Mouse (Mus musculus) macrophage (primary cell): Measurements from ENCODE around the gene Dazap1. TPM values are rescaled to one million over a fixed set of nuclear protein-coding genes. Genes with fewer than 3 reads are reported as not detected.

ENCODE experiments used
- H3K27ac ChIP-seq: fragments of 350-480 bp; formaldehyde crosslinking; 2 replicates; pipeline ENCODE4 v1.9.0; 2021
- H3K36me3 ChIP-seq: fragments of 350-480 bp; formaldehyde crosslinking; 2 replicates; pipeline ENCODE4 v1.9.0; 2021; ENCODE audit errors: inconsistent target
- H3K4me3 ChIP-seq: fragments of 350-480 bp; formaldehyde crosslinking; 2 replicates; pipeline ENCODE4 v1.9.0; 2021; ENCODE audit errors: inconsistent target
- H3K79me2 ChIP-seq: fragments of 350-480 bp; formaldehyde crosslinking; 2 replicates; pipeline ENCODE4 v1.9.0; 2021; ENCODE audit errors: inconsistent target
- WGBS: methylation state at CpG from one replicate; pipeline ENCODE4 v1.1.7; 2026; ENCODE audit warnings: inconsistent platforms; ENCODE audit not compliant: missing documents; 5-methylcytosine and 5-hydroxymethylcytosine counted together
- polyA plus RNA-seq: library from polyadenylated mRNA; stranded (reverse); fragments of 250-400 nt; gene quantifications from 3 replicates; pipeline ENCODE4 v1.2.4, GENCODE M21; 2018; ENCODE audit warnings: inconsistent platforms

Gene Dazap1
- polyA plus RNA-seq, 1 experiment from 2014 or later, result 96.3 TPM

GRCm38 (mm10) chr10:80324120-80325037, 63.1 kb downstream of the Dazap1 start:
- Histone ChIP-seq H3K36me3 (no peaks in the 10 kb centered on the region), H3K79me2 (peaks cover 9% of the 10 kb centered on the region), H3K27ac (no peak overlapping the region), H3K4me3 (no peak overlapping the region)
- 89% methylated on average over 16 of the region's 17 CpGs for WGBS

DNA sequence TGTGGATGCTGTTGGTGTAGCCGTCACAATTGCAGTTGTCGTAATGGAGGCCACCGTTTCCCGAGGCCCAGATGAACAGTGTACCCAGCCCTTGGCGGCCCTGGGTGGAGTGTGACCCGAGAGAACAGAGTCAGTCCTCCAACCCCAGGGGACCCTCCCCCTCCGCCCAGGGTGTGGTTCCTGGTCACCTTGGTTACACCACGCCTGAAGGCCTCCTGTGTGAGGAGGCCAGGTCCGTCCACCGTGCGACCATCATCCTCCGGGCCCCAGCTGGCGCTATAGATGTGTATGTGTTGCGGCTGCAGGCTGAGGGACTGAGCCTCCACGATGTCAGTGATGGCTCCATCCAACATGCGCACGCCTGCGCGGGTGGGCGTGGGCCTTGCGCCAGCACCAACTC, 63.8 kb downstream of the Dazap1 start:
- Histone ChIP-seq H3K27ac (no peak overlapping the region), H3K36me3 (no peaks in the 10 kb centered on the region), H3K4me3 (no peak overlapping the region), H3K79me2 (peaks cover 2% of the 10 kb centered on the region)
- WGBS, result 94% methylated on average over 21 of the region's 21 CpGs

- WGBS, result 11% methylated on average over 34 of the region's 36 CpGs
- Histone ChIP-seq H3K4me3 (no peak within 1 kb of the TSS), H3K79me2 (no peaks in the 10 kb centered on the region), H3K27ac (no peak within 1 kb of the TSS), H3K36me3 (no peaks in the 10 kb centered on the region)
Observed at GRCm38 (mm10) chr10:80329273-80330081, 68.2 kb downstream of the Dazap1 start, which contains the start of the genes Pcsk4 and Reep6. Pcsk4 (minus strand) TSS chr10:80329498. Reep6 (plus strand) TSS chr10:80329953.

DNA sequence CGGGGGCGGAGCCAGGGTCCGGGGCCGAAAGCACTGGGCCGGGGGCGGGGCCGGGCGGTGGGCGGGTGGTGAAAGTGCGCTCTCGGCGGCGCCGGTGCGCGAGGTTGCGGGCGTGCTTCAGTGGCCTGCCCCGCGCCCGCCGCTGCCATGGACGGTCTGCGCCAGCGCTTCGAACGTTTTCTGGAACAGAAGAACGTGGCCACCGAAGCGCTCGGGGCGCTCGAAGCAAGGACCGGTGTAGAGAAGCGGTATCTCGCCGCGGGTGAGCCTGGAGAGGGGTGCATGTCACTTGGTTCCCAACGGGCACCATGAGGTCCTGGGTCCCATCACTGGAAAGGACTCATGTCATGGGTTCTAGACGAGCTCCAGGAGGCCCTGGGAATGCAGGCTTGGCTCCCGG, 68.8 kb downstream of the Dazap1 start:
- H3K79me2 ChIP-seq, result no peaks in the 10 kb centered on the region
- 1% methylated on average over 41 of the region's 41 CpGs for WGBS
- H3K4me3 ChIP-seq, result no peak overlapping the region
- H3K36me3 ChIP-seq, result no peaks in the 10 kb centered on the region
- no peak overlapping the region for H3K27ac ChIP-seq

DNA sequence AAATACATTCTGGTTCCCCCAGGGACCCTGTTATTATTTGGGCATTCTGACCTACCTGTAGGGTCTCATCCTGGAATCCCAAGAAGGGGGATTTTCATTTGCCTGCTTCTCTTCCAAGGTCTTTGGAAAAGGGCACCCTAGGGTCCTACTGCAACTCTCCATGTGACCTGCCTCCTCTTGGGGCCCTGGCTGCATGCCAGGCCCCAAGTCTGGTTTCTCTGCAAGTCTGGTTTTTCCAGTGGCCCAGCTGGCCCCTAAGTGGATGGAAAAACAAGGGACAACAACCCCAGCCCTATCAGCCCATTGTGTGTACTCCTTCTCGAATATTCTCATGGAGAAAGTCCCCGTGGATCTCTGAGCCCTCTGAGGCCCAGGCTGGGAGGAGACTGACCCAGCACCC, 69.6 kb downstream of the Dazap1 start:
- WGBS, result 94% methylated on average over 2 of the region's 2 CpGs
- Histone ChIP-seq H3K27ac (no peak overlapping the region), H3K36me3 (no peaks in the 10 kb centered on the region), H3K79me2 (no peaks in the 10 kb centered on the region), H3K4me3 (no peak overlapping the region)

- Histone ChIP-seq H3K36me3 (no peaks in the 10 kb centered on the region), H3K79me2 (no peaks in the 10 kb centered on the region), H3K27ac (no peak overlapping the region), H3K4me3 (no peak overlapping the region)
- 80% methylated on average over 10 of the region's 10 CpGs for WGBS
Observed at GRCm38 (mm10) chr10:80331636-80332524, 70.6 kb downstream of the Dazap1 start.

DNA sequence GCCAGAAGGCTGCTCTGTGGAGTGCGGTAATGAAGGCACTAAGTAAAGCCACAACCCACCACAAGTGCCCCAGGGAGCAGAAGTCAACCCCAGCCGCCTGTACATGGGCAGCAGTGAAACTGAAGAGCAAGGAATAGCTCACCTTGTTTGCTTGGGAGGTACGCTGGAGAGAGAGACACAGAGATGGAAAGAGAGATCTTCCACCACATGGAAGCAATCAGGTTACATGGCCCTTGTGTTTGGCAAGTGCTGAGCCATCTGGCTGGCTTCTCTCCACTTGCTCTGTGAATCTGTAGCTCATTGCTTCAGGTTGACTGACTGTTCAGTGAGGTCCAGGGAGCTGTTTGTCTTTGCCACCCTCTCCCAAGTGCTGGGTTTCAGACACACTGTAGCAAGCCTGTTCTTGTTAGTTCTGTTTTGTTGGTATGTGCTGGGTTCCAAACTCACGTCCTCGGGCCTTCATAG, 71.3 kb downstream of the Dazap1 start:
- Histone ChIP-seq H3K36me3 (no peaks in the 10 kb centered on the region), H3K27ac (no peak overlapping the region), H3K79me2 (no peaks in the 10 kb centered on the region), H3K4me3 (no peak overlapping the region)
- 86% methylated on average over 3 of the region's 5 CpGs for WGBS

GRCm38 (mm10) chr10:80336263-80336662, 75.0 kb downstream of the Dazap1 start:
- no peak overlapping the region for H3K27ac ChIP-seq
- WGBS, result 63% methylated on average over 12 of the region's 12 CpGs
- H3K79me2 ChIP-seq, result no peaks in the 10 kb centered on the region
- H3K4me3 ChIP-seq, result no peak overlapping the region
- H3K36me3 ChIP-seq, result no peaks in the 10 kb centered on the region

Other genes with a start within 250 kb of the Dazap1 start
- 56.2 to 124 TPM (median 74.2 TPM) in 3 replicates for gene Arhgap45, start 244.8 kb upstream of the Dazap1 start, polyA plus RNA-seq
- 51.6 to 65.8 TPM (median 54.3 TPM) in 3 replicates for gene Polr2e, start 221.7 kb upstream of the Dazap1 start, polyA plus RNA-seq
- gene Gpx4, start 214.3 kb upstream of the Dazap1 start, polyA plus RNA-seq, result 427 to 512 TPM (median 481 TPM) in 3 replicates
- gene Sbno2, start 155.9 kb upstream of the Dazap1 start, polyA plus RNA-seq, result 23.7 to 43.6 TPM (median 42.5 TPM) in 3 replicates
- gene Stk11, start 145.7 kb upstream of the Dazap1 start, polyA plus RNA-seq, result 72.6 to 106 TPM (median 79.6 TPM) in 3 replicates
- gene Atp5d, start 122.9 kb upstream of the Dazap1 start, polyA plus RNA-seq, result 68.4 to 213 TPM (median 169 TPM) in 3 replicates
- 1.9 to 3.0 TPM (median 2.4 TPM) in 3 replicates for gene Cbarp, start 120.7 kb upstream of the Dazap1 start, polyA plus RNA-seq
- gene Midn, start 113.2 kb upstream of the Dazap1 start, polyA plus RNA-seq, result 16.3 to 36.3 TPM (median 20.3 TPM) in 3 replicates
- 17.6 to 31.0 TPM (median 19.0 TPM) in 3 replicates for gene Cirbp, start 95.5 kb upstream of the Dazap1 start, polyA plus RNA-seq
- 4.4 to 19.3 TPM (median 13.3 TPM) in 3 replicates for gene 1600002K03Rik, start 88.5 kb upstream of the Dazap1 start, polyA plus RNA-seq
- 0.11 to 0.29 TPM (median 0.26 TPM) in 3 replicates for gene Efna2, start 82.0 kb upstream of the Dazap1 start, polyA plus RNA-seq
- gene Mum1, start 35.1 kb upstream of the Dazap1 start, polyA plus RNA-seq, result 5.1 to 14.8 TPM (median 7.6 TPM) in 3 replicates
- gene Ndufs7, start 12.4 kb upstream of the Dazap1 start, polyA plus RNA-seq, result 31.2 to 113 TPM (median 79.8 TPM) in 3 replicates
- gene Gamt, start 474 bp upstream of the Dazap1 start, polyA plus RNA-seq, result 8.2 to 24.0 TPM (median 13.8 TPM) in 3 replicates
- 1,044 to 2,135 TPM (median 1,962 TPM) in 3 replicates for gene Rps15, start 31.0 kb downstream of the Dazap1 start, polyA plus RNA-seq
- gene Apc2, start 34.5 kb downstream of the Dazap1 start, polyA plus RNA-seq, result 0.03 to 0.13 TPM (median 0.06 TPM) in 3 replicates
- gene 2310011J03Rik, start 59.1 kb downstream of the Dazap1 start, polyA plus RNA-seq, result 20.5 to 43.3 TPM (median 41.4 TPM) in 3 replicates
- 0.36 to 0.99 TPM (median 0.64 TPM) in 3 replicates for gene Pcsk4, start 68.0 kb downstream of the Dazap1 start, polyA plus RNA-seq
- 0.14 to 0.42 TPM (median 0.14 TPM) in 3 replicates for gene Reep6, start 68.5 kb downstream of the Dazap1 start, polyA plus RNA-seq
- gene Adamtsl5, start 86.9 kb downstream of the Dazap1 start, polyA plus RNA-seq, result 4.7 to 10.2 TPM (median 8.1 TPM) in 3 replicates
- not detected in 3 replicates for gene Plk5, start 95.0 kb downstream of the Dazap1 start, polyA plus RNA-seq
- gene Mex3d, start 126.2 kb downstream of the Dazap1 start, polyA plus RNA-seq, result 4.1 to 6.2 TPM (median 6.0 TPM) in 3 replicates
- 64.4 to 92.6 TPM (median 64.4 TPM) in 3 replicates for gene Mbd3, start 138.1 kb downstream of the Dazap1 start, polyA plus RNA-seq
- 150 to 306 TPM (median 241 TPM) in 3 replicates for gene Uqcr11, start 145.3 kb downstream of the Dazap1 start, polyA plus RNA-seq
- 9.2 to 21.5 TPM (median 17.0 TPM) in 3 replicates for gene Tcf3, start 172.2 kb downstream of the Dazap1 start, polyA plus RNA-seq
- not detected in 3 replicates for gene Onecut3, start 233.3 kb downstream of the Dazap1 start, polyA plus RNA-seq